Mouse (Mus musculus) liver, embryonic 12.5 days (tissue): ENCODE measurements around the gene Tmem270. TPM values are rescaled to one million over a fixed set of nuclear protein-coding genes. Genes with fewer than 3 reads are reported as not detected.
"Not testable (repeated sequence)": the region's sequence is repeated elsewhere in the genome, so short reads cannot be mapped to it uniquely, and the experiment has no call there.

Source experiments
- ATAC-seq: fragments of 200-750 bp; cut with Nextera tagmentation; 2 replicates; pipeline ENCODE4 v1.8.0; 2017; ENCODE audit warnings: moderate number of reproducible peaks, mild to moderate bottlenecking, moderate library complexity
- H3K27ac ChIP-seq: fragments of 300-500 bp; sonication (generic); 2 replicates; pipeline ENCODE4 v1.5.1; 2016; ENCODE audit warnings: mild to moderate bottlenecking
- H3K27me3 ChIP-seq: fragments of 300-500 bp; sonication (generic); replicated peaks from 2 replicates; pipeline ENCODE4 v1.6.1; 2016; ENCODE audit warnings: mild to moderate bottlenecking, moderate library complexity
- H3K36me3 ChIP-seq: fragments of 300-500 bp; sonication (generic); 2 replicates; pipeline ENCODE4 v1.6.1; 2016; ENCODE audit warnings: mild to moderate bottlenecking, moderate library complexity
- H3K4me1 ChIP-seq: fragments of 300-500 bp; sonication (generic); 2 replicates; pipeline ENCODE4 v1.6.1; 2016
- H3K4me2 ChIP-seq: fragments of 300-500 bp; sonication (generic); 2 replicates; pipeline ENCODE4 v1.6.1; 2016; ENCODE audit warnings: mild to moderate bottlenecking, moderate library complexity
- H3K4me3 ChIP-seq: fragments of 300-500 bp; sonication (generic); 2 replicates; pipeline ENCODE4 v1.5.1; 2016; ENCODE audit warnings: mild to moderate bottlenecking, moderate library complexity
- H3K9ac ChIP-seq: fragments of 300-500 bp; sonication (generic); 2 replicates; pipeline ENCODE4 v1.6.1; 2016; ENCODE audit warnings: mild to moderate bottlenecking, moderate library complexity
- H3K9me3 ChIP-seq: fragments of 300-500 bp; sonication (generic); replicated peaks from 2 replicates; pipeline ENCODE4 v1.6.1; 2016; ENCODE audit warnings: mild to moderate bottlenecking, moderate library complexity
- WGBS: fragments of 180-500 bp; shearing (Covaris S2); methylation state at CpG from one replicate; pipeline ENCODE4 v1.1.7; 2016; ENCODE audit not compliant: insufficient replicate concordance; 5-methylcytosine and 5-hydroxymethylcytosine counted together
- polyA plus RNA-seq: library from polyadenylated mRNA; unstranded; fragments of >200 nt; fragmentation: Nextera tagmentation; extraction: Ambion mirVana; gene quantifications from 2 replicates; pipeline ENCODE4 v1.2.1, GENCODE M21; 2016

Tmem270 gene
- polyA plus RNA-seq, 1 experiment from 2014 or later = not detected

DNA sequence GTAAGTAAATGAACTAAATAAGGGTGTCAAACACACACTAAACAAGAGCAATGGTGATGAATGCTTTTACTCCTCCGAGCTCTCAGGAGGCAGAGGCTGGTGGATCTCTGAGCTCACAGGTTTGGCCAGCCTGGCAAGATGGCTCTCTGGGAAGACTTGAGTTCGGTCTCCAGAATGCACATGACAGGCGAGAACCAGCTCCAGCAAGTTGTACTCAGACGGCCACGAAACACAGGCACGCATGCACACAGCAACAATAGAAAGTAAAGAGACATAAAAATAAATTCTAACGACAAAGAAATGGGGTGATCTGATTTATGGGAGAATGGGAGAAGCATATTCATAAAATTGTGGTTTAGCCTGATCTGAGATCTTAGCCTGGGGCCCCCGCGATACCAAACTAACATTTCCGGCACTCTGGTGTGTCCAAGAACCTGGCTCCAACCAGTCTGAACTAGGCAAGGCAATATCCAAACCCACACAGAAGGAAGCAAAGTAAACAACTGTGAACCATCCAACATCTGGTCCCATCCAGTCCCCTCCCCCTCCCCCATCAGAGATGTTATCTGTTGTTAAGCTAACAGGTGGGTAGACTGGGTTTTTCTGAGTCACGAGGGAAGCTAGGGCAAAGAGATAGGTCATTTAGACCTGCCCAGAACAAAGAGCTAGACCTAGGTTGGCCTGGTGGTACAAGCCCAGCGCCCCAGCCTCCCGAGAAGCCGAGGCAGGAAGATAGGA, 35.1 kb upstream of the Tmem270 start:
- peaks cover 32% of the 10 kb centered on the region for H3K27me3 ChIP-seq
- no peaks in the 10 kb centered on the region for H3K9me3 ChIP-seq
- no peak overlapping the region for H3K4me3 ChIP-seq
- H3K36me3 ChIP-seq = no peaks in the 10 kb centered on the region
- peaks cover 21% of the 10 kb centered on the region for H3K4me1 ChIP-seq
- H3K9ac ChIP-seq = no peak overlapping the region
- peak; percentile 33; the same call in 1 of the 2 replicates for ATAC-seq
- 70% methylated on average over 14 of the region's 14 CpGs for WGBS
- H3K27ac ChIP-seq = 0 out of 2 replicates have a peak overlapping the region, but pooled peaks have one; percentile 8
- H3K4me2 ChIP-seq = no peak overlapping the region

DNA sequence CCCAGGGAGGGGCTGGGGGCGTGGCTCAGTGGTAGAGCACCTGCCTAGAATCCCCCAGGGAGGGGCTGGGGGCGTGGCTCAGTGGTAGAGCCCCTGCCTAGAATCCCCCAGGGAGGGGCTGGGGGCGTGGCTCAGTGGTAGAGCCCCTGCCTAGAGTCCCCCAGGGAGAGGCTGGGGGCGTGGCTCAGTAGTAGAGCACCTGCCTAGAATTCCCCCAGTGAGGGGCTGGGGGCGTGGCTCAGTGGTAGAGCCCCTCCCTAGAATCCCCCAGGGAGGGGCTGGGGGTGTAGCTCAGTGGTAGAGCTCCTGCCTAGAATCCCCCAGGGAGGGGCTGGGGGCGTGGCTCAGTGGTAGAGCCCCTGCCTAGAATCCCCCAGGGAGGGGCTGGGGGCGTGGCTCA, 33.0 kb upstream of the Tmem270 start:
- H3K9me3 ChIP-seq, H3K4me2 ChIP-seq, ATAC-seq, H3K36me3 ChIP-seq, H3K4me3 ChIP-seq, H3K9ac ChIP-seq, H3K27ac ChIP-seq: not testable (repeated sequence)
- peaks cover 13% of the 10 kb centered on the region for H3K4me1 ChIP-seq
- WGBS = 70% methylated on average over 3 of the region's 7 CpGs
- H3K27me3 ChIP-seq = 0 out of 2 replicates have a peak, but pooled peaks cover 12% of the 10 kb centered on the region

DNA sequence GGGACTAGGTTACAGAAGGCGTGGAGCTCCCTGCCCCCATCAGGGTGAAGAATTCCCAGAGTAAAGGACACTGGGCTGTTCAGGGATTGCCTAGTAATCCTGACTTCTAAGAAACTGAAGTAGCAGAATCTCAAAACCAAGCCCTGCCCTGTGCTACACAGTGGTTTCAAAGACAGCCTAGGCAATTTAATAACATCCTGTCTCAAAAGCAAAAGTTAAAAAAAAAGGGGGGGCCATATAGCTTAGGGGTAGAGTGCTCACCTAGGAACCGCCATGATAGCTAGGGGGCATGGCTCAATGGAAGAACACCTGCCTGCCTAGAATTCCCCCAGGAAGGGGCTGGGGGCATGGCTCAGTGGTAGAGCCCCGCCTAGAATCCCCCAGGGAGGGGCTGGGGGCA, 32.5 kb upstream of the Tmem270 start:
- no peak overlapping the region for H3K4me3 ChIP-seq

DNA sequence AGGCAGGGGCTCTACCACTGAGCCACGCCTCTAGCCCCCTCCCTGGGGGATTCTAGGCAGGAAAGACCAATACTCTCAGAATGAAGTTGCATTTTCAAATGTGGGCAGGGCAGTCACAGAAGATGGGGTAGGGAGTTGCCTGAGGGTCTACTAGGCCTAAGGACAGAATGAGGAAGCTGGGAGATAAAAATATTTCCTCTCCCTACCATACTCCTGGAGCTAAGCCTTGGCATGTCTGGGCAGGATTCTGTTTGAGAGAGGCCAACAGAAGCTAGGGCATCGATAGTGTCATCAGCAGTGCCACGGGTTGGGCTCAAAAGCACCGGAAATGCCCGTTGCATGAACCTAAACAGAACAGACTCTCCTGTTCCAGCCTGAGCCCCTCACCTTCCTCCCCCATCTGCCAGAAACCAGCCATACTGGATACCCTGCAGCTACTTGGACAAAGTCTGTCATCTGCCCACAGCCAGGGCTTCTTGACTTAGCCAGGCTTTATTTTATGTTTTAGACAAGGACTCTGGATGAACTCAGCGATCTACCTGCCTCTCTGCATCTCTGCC, 30.2 kb upstream of the Tmem270 start:
- Histone ChIP-seq H3K27ac (no peak overlapping the region), H3K36me3 (peaks cover 10% of the 10 kb centered on the region), H3K4me1 (peaks cover 33% of the 10 kb centered on the region), H3K9me3 (0 out of 2 replicates have a peak, but pooled peaks cover 3% of the 10 kb centered on the region), H3K4me2 (no peak overlapping the region), H3K4me3 (no peak overlapping the region), H3K27me3 (0 out of 2 replicates have a peak, but pooled peaks cover 2% of the 10 kb centered on the region), H3K9ac (no peak overlapping the region)
- WGBS = 71% methylated on average over 6 of the region's 6 CpGs
- ATAC-seq = no peak

More for the DNA sequence above, 32.5 kb upstream of the Tmem270 start:
- 62% methylated on average over 3 of the region's 3 CpGs for WGBS
- H3K9ac ChIP-seq = no peak overlapping the region
- H3K36me3 ChIP-seq = peaks cover 4% of the 10 kb centered on the region
- no peak for ATAC-seq
- peaks cover 16% of the 10 kb centered on the region for H3K4me1 ChIP-seq
- H3K27me3 ChIP-seq = 0 out of 2 replicates have a peak, but pooled peaks cover 7% of the 10 kb centered on the region
- H3K4me2 ChIP-seq = no peak overlapping the region
- no peak overlapping the region for H3K27ac ChIP-seq
- no peaks in the 10 kb centered on the region for H3K9me3 ChIP-seq

DNA sequence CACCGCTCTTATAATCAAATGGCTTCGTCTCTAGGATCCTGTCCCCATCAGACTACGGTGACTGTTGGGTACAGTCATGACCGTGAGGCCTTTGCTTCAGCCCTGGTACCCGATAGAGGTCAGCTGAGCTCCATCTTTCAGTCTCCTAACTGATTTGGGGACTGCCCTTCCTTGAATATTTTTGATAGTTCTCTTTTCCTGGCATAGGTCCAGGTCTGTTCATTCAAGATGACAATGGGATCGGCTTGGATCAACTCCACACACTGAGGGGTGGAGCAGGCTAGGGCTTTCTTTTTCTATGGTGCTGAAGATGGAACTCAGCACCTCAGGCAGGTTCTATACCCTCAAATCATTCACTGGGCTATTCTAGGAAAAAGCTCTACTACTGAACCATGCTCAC, 29.5 kb upstream of the Tmem270 start:
- Histone ChIP-seq H3K4me2 (no peak overlapping the region), H3K9me3 (0 out of 2 replicates have a peak, but pooled peaks cover 3% of the 10 kb centered on the region), H3K9ac (no peak overlapping the region), H3K27me3 (0 out of 2 replicates have a peak, but pooled peaks cover 2% of the 10 kb centered on the region), H3K4me3 (no peak overlapping the region), H3K36me3 (peaks cover 10% of the 10 kb centered on the region), H3K4me1 (peaks cover 32% of the 10 kb centered on the region), H3K27ac (no peak overlapping the region)
- 85% methylated on average over 6 of the region's 6 CpGs for WGBS
- ATAC-seq = no peak

DNA sequence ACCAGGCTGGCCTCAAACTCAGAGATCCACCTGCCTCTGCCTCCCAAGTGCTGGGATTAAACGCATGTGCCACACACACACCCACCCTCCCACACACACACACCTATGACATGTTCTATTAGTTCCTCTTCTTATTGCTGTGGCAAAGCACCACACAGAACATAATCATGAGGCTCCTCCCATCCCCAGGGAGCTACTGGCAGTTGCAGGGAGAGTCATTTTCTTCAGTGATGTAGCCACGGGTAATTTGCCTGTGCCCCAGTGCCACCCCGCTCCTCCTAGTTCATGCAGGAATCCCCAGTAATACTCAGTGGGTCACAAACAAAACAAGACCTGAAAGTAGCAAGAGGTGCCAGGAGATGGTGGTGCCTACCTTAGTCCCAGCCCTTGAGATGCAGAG, 28.1 kb upstream of the Tmem270 start:
- H3K4me2 ChIP-seq = no peak overlapping the region
- no peak overlapping the region for H3K4me3 ChIP-seq
- 0 out of 2 replicates have a peak, but pooled peaks cover 3% of the 10 kb centered on the region for H3K9me3 ChIP-seq
- H3K36me3 ChIP-seq = peaks cover 10% of the 10 kb centered on the region
- 71% methylated on average over 3 of the region's 3 CpGs for WGBS
- peaks cover 27% of the 10 kb centered on the region for H3K4me1 ChIP-seq
- no peak overlapping the region for H3K27ac ChIP-seq
- peaks cover 5% of the 10 kb centered on the region; the same call in 1 of the 2 replicates for H3K27me3 ChIP-seq
- no peak overlapping the region for H3K9ac ChIP-seq
- ATAC-seq = no peak

DNA sequence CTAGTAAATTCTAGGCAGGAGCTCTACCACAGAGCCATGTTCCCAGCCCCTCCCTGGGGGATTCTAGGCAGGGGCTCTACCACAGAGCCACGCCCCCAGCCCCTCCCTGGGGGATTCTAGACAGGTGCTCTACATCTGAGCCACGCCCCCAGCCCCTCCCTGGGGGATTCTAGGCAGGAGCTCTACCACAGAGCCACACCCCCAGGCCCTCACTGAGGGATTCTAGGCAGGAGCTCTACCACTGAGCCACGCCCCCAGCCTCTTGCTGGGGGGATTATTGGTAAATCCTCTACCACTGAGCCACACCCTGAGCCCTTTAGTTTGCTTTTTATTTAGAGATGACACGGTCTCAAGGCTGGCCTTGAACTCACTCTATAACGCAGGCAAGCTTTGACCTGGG, 27.2 kb upstream of the Tmem270 start:
- H3K4me2 ChIP-seq = peak overlapping the region; percentile 96
- H3K9ac ChIP-seq, ATAC-seq, H3K9me3 ChIP-seq: not testable (repeated sequence)
- H3K36me3 ChIP-seq = peaks cover 10% of the 10 kb centered on the region
- peak overlapping the region; percentile 97; the same call in 1 of the 2 replicates for H3K27ac ChIP-seq
- peak overlapping the region; percentile 79 for H3K4me3 ChIP-seq
- peaks cover 27% of the 10 kb centered on the region for H3K4me1 ChIP-seq
- WGBS = 76% methylated on average over 5 of the region's 5 CpGs
- peaks cover 15% of the 10 kb centered on the region; the same call in 1 of the 2 replicates for H3K27me3 ChIP-seq

DNA sequence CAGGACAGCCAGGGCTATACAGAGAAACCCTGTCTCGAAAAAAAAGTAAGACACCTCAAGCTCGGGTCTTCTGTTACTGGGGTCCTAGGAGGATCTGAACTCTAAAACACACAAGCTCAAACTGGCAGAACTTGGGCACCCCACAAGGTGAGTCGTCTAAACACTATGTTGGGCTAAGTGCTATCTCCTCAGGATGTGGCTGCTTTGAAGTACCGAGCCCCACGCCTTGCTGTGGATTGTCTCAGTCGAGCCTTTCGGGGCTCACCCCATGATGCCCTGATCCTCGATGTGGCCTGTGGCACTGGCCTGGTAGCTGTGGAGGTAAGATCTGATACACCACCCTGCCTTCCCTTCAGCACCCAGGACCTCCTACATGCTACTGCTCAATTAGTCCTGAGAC, 26.7 kb upstream of the Tmem270 start:
- Histone ChIP-seq H3K27ac (peak overlapping the region; percentile 97), H3K9me3 (0 out of 2 replicates have a peak, but pooled peaks cover 3% of the 10 kb centered on the region), H3K4me3 (peak overlapping the region; percentile 79), H3K4me2 (peak overlapping the region; percentile 96), H3K27me3 (peaks cover 16% of the 10 kb centered on the region; the same call in 1 of the 2 replicates), H3K4me1 (peaks cover 27% of the 10 kb centered on the region), H3K36me3 (peaks cover 10% of the 10 kb centered on the region), H3K9ac (peak overlapping the region; percentile 82; the same call in 1 of the 2 replicates)
- 76% methylated on average over 8 of the region's 8 CpGs for WGBS
- no peak for ATAC-seq

DNA sequence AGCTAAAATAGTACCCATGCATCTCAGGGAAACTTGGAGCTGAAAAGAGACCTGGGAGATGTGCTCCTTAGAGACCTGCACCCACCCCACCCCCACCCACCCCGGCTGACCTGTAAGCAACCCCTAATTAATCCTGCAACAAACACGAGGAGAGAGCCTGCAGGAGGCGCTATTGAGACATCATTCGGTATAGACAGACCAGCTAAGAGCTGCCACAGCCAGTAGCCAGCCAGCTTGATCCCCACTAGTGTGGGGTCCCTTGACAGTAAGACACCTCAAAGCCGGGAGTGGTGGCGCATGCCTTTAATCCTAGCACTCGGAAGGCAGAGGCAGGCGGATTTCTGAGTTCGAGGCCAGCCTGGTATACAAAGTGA, 26.4 kb upstream of the Tmem270 start:
- Histone ChIP-seq H3K27me3 (peaks cover 16% of the 10 kb centered on the region; the same call in 1 of the 2 replicates), H3K9ac (peak overlapping the region; percentile 82), H3K4me2 (peak overlapping the region; percentile 96), H3K27ac (peak overlapping the region; percentile 97), H3K9me3 (0 out of 2 replicates have a peak, but pooled peaks cover 3% of the 10 kb centered on the region), H3K36me3 (peaks cover 10% of the 10 kb centered on the region), H3K4me1 (peaks cover 27% of the 10 kb centered on the region), H3K4me3 (peak overlapping the region; percentile 79)
- ATAC-seq = peak; percentile 33
- 29% methylated on average over 9 of the region's 9 CpGs for WGBS

DNA sequence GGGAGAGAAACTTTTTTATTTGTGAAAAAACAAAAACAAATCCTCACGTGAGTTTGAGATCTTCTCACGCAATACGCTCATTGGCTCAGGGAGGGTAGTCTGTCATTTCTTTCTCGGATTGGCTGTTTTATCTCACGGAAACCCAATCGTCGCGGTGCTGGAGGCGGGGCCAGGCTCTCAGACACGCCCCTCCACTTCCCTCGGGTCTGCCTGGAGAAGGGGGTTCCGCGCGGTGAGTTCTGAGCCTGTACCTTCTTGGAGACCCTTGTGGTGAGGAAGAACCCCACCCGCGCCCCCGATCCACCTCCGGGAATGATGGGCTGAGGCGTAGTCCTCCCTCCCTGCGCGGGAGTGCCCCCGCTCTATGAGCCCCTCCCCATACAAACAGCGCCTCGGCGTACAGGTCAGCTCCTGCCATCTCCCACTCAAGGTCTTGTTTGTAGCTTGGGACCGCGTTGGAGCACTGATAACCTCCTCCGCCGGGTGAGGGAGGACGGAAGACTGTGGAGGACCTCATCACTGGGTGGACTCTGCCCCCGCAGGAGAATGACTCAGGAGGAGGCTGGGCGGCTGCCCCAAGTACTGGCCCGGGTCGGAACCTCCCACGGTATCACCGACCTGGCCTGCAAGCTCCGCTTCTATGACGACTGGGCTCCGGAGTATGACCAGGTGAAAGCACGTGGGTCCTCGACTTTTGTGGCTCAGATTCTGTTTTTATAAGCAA, 25.8 kb upstream of the Tmem270 start, which contains the start of gene Mettl27:
Gene Mettl27, plus strand, starts transcription at position 190 of the 724 bp plus-strand sequence.
- Histone ChIP-seq H3K4me2 (peak within 1 kb of the TSS; percentile 96), H3K27ac (peak within 1 kb of the TSS; percentile 97), H3K9ac (peak within 1 kb of the TSS; percentile 82), H3K27me3 (peaks cover 14% of the 10 kb centered on the region; the same call in 1 of the 2 replicates), H3K9me3 (0 out of 2 replicates have a peak, but pooled peaks cover 3% of the 10 kb centered on the region), H3K4me1 (peaks cover 27% of the 10 kb centered on the region), H3K36me3 (peaks cover 10% of the 10 kb centered on the region), H3K4me3 (peak within 1 kb of the TSS; percentile 79)
- ATAC-seq = peak; percentile 96
- WGBS = under 1% methylated on average over 41 of the region's 41 CpGs

DNA sequence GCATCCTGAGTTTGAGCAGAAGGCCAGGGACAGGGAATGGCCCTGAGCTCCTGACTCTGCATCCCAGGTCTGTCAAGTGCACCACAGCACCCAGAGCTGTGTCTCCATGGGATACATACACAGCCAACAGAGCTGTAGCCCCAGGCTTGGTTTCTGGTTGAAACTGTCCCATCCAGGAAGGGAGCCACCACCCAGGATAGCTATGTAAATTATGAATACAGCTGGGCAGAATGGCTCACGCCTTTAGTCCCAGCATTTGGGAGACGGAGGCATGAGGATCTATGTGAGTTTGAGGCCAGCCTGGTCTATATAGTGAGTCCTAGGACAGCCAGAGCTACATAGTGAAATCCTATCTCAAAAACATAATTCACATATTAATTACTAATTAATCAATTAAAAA, 23.5 kb upstream of the Tmem270 start:
- Histone ChIP-seq H3K4me2 (no peak overlapping the region), H3K4me3 (no peak overlapping the region), H3K27me3 (peaks cover 25% of the 10 kb centered on the region), H3K4me1 (peaks cover 27% of the 10 kb centered on the region), H3K27ac (no peak overlapping the region), H3K9me3 (0 out of 2 replicates have a peak, but pooled peaks cover 3% of the 10 kb centered on the region), H3K9ac (no peak overlapping the region), H3K36me3 (peaks cover 10% of the 10 kb centered on the region)
- no peak for ATAC-seq
- WGBS = 71% methylated on average over 2 of the region's 2 CpGs
